Mouse (Mus musculus) CH12.LX (cell line): Measurements from ENCODE around the gene Rab3ip. TPM values are rescaled to one million over a fixed set of nuclear protein-coding genes. Genes with fewer than 3 reads are reported as not detected.
A peak's percentile ranks its signal among the peaks of the same experiment; 100 is the strongest.

Experiments used
- DNase-seq: peaks from one replicate; pipeline ENCODE4 v3.0.0-alpha.2; 2013; ENCODE audit errors: extremely low read depth
- H3K27ac ChIP-seq: 2 replicates; pipeline ENCODE4 v1.5.1; 2012; ENCODE audit warnings: low read depth, mild to moderate bottlenecking, control low read depth, moderate library complexity; ENCODE audit not compliant: insufficient read depth
- H3K27me3 ChIP-seq: replicated peaks from 2 replicates; pipeline ENCODE3; 2012; ENCODE audit warnings: inconsistent platforms
- H3K36me3 ChIP-seq, 2 experiments: replicated peaks in 1 of 2; 2 replicates each; pipeline versions ENCODE3 to v1.6.1; 2012; ENCODE audit warnings: inconsistent platforms in 1 of 2, low read length in 1 of 2, mild to moderate bottlenecking in 1 of 2, mixed read lengths in 1 of 2, moderate library complexity in 1 of 2; ENCODE audit not compliant: control insufficient read depth in 1 of 2, insufficient read depth in 1 of 2
- H3K4me1 ChIP-seq, 2 experiments: 2 replicates each; pipeline ENCODE4 v1.6.1; 2012; ENCODE audit warnings: inconsistent platforms in 1 of 2, moderate library complexity in 1 of 2; ENCODE audit not compliant: insufficient read depth in 2 of 2, control insufficient read depth in 1 of 2
- H3K4me2 ChIP-seq: 2 replicates; pipeline ENCODE4 v1.6.1; 2012; ENCODE audit warnings: low read depth, mild to moderate bottlenecking, control low read depth; ENCODE audit not compliant: poor library complexity, insufficient read depth, severe bottlenecking
- H3K4me3 ChIP-seq, 3 experiments: fragments of 150-350 bp in 1 of 3; sonication (generic) in 1 of 3; replicated peaks in 1 of 3; 2 replicates each; pipeline versions ENCODE3 to v1.5.1; 2011 to 2012; ENCODE audit warnings: low read depth in 2 of 3, low read length in 2 of 3, mild to moderate bottlenecking in 2 of 3, moderate library complexity in 2 of 3, control low read depth in 1 of 3, improper control_type of control experiment in 1 of 3, inconsistent platforms in 1 of 3, mixed read lengths in 1 of 3; ENCODE audit not compliant: poor library complexity in 1 of 3
- H3K79me2 ChIP-seq: replicated peaks from 2 replicates; pipeline ENCODE4 v1.6.1; 2012; ENCODE audit warnings: mild to moderate bottlenecking, moderate library complexity; ENCODE audit not compliant: control insufficient read depth, poor library complexity, insufficient read depth, severe bottlenecking; ENCODE audit errors: extremely low read depth
- H3K9ac ChIP-seq: 2 replicates; pipeline ENCODE4 v1.6.1; 2012; ENCODE audit warnings: low read depth, mild to moderate bottlenecking, control low read depth, moderate library complexity; ENCODE audit not compliant: insufficient read depth
- H3K9me3 ChIP-seq: replicated peaks from 2 replicates; pipeline ENCODE3; 2012; ENCODE audit warnings: low read length, inconsistent platforms, mixed read lengths
- BHLHE40 ChIP-seq: IDR thresholded peaks from 2 replicates; pipeline ENCODE4 v1.6.1; 2011; ENCODE audit warnings: mild to moderate bottlenecking, low read depth, low read length, improper control_type of control experiment
- CHD1 ChIP-seq: IDR thresholded peaks from 2 replicates; pipeline ENCODE4 v1.6.1; 2012; ENCODE audit warnings: low read depth, low read length, improper control_type of control experiment, inconsistent platforms
- CTCF ChIP-seq, 2 experiments: IDR thresholded peaks in 1 of 2; conservative IDR thresholded peaks in 1 of 2; 2 replicates each; pipeline ENCODE4 v1.5.1; 2011 to 2012; ENCODE audit warnings: low read depth in 2 of 2, low read length in 2 of 2, improper control_type of control experiment in 1 of 2, inconsistent platforms in 1 of 2, mild to moderate bottlenecking in 1 of 2, moderate library complexity in 1 of 2
- EP300 ChIP-seq: IDR thresholded peaks from 2 replicates; pipeline ENCODE4 v1.6.1; 2011; ENCODE audit warnings: low read length, improper control_type of control experiment
- GABPA ChIP-seq: IDR thresholded peaks from 2 replicates; pipeline ENCODE4 v1.6.1; 2012; ENCODE audit warnings: low read depth, low read length, improper control_type of control experiment, inconsistent platforms; ENCODE audit not compliant: insufficient replicate concordance
- KAT2A ChIP-seq: IDR thresholded peaks from 2 replicates; pipeline ENCODE4 v1.6.1; 2012; ENCODE audit warnings: low read length, improper control_type of control experiment, inconsistent platforms; ENCODE audit not compliant: insufficient replicate concordance
- MAZ ChIP-seq: IDR thresholded peaks from 2 replicates; pipeline ENCODE4 v1.6.1; 2012; ENCODE audit warnings: low read depth, mild to moderate bottlenecking, inconsistent platforms, low read length, improper control_type of control experiment, moderate library complexity
- MEF2A ChIP-seq: IDR thresholded peaks from 2 replicates; pipeline ENCODE4 v1.6.1; 2014; ENCODE audit warnings: low read depth, mild to moderate bottlenecking, inconsistent platforms, low read length, improper control_type of control experiment, borderline replicate concordance
- MYC ChIP-seq: IDR thresholded peaks from 2 replicates; pipeline ENCODE4 v1.6.1; 2011; ENCODE audit warnings: low read depth, mild to moderate bottlenecking, improper control_type of control experiment, low read length
- POLR2A ChIP-seq: IDR thresholded peaks from 2 replicates; pipeline ENCODE4 v1.6.1; 2011; ENCODE audit warnings: low read depth, mild to moderate bottlenecking, improper control_type of control experiment, low read length
- POLR2AphosphoS2 ChIP-seq: IDR thresholded peaks from 2 replicates; pipeline ENCODE4 v1.6.1; 2011; ENCODE audit warnings: low read depth, low read length, improper control_type of control experiment
- RAD21 ChIP-seq: IDR thresholded peaks from 2 replicates; pipeline ENCODE4 v1.6.1; 2011; ENCODE audit warnings: low read depth, mild to moderate bottlenecking, low read length, improper control_type of control experiment, moderate library complexity
- SIN3A ChIP-seq: IDR thresholded peaks from 2 replicates; pipeline ENCODE4 v1.6.1; 2012; ENCODE audit warnings: low read length, improper control_type of control experiment, inconsistent platforms
- TBP ChIP-seq: conservative IDR thresholded peaks from 2 replicates; pipeline ENCODE4 v1.6.1; 2011; ENCODE audit warnings: low read depth, low read length, improper control_type of control experiment
- TCF12 ChIP-seq: IDR thresholded peaks from 2 replicates; pipeline ENCODE4 v1.6.1; 2014; ENCODE audit warnings: low read depth, mild to moderate bottlenecking, inconsistent platforms, low read length, improper control_type of control experiment
- USF1 ChIP-seq: IDR thresholded peaks from 2 replicates; pipeline ENCODE4 v1.6.1; 2014; ENCODE audit warnings: low read depth, mild to moderate bottlenecking, inconsistent platforms, low read length, improper control_type of control experiment
- ZKSCAN1 ChIP-seq: IDR thresholded peaks from 2 replicates; pipeline ENCODE4 v1.6.1; 2012; ENCODE audit warnings: low read depth, inconsistent platforms, low read length, improper control_type of control experiment, borderline replicate concordance
- ZNF384 ChIP-seq: IDR thresholded peaks from 2 replicates; pipeline ENCODE4 v1.6.1; 2012; ENCODE audit warnings: low read depth, low read length, improper control_type of control experiment, inconsistent platforms
- dilution Hi-C: fragments of 300-500 bp; cut with MboI; formaldehyde crosslinking; loops from 2 replicates; pipeline ENCODE4 v1.14.3; 2020; ENCODE audit warnings: low sequenced_read_pairs; ENCODE audit not compliant: extremely low pct_unique_long_range_greater_than_20kb, extremely low pct_ligation_motif_present
- in situ Hi-C: fragments of 300-500 bp; cut with MboI; formaldehyde crosslinking; loops from 3 replicates; pipeline ENCODE4 v1.14.3; 2019; ENCODE audit warnings: low sequenced_read_pairs, low pct_ligation_motif_present, low pct_unique_long_range_greater_than_20kb, mixed read lengths
- polyA plus RNA-seq: library from polyadenylated mRNA; unstranded; fragments of >175 nt; gene quantifications from 2 replicates; pipeline ENCODE4 v1.2.1, GENCODE M21; 2012; ENCODE audit warnings: low read depth; ENCODE audit not compliant: insufficient read length
- total RNA-seq, 2 experiments: library from RNA; depleted of rRNA; stranded (reverse); fragments of 300-350 nt in 1 of 2; fragments of >200 nt in 1 of 2; gene quantifications; 2 replicates each; pipeline ENCODE4 v1.2.3; 2012 to 2014

Gene Rab3ip
- total and polyA plus RNA-seq, 3 experiments: 9.3 to 18.3 (median 10.3) TPM

DNA sequence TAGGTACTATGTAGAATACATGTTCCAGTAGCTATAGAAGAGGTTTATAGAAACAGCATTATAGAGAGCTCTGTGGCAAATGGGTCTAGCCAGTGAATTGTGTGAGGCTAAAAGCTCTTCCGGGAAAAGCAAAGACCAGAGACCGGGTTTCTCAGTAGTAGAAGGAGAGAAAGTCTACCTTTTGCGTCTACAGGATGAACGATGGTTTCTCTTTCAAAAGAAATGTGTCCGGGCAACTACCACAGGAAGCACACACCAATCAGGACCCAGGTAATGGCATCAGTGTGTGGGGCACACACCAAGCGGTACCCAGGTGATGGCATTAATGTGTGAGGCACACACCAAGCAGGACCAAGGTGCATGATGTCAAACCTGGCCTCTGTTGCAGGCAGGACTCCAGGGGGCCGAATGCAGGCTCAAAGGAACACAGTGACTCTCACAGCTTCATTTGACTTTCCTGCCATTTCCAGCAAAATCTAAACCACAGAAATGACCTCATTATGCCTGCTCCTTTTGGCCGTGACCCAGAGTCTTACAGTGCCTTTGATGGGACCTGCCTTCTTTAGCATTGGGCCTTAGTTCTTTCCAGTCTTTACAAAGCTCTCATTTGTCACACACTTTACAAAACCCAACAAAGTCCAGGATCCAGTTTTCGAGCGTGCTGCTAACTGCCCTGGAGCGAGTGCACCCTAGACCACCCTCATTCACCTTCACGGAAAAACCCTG, 55.3 kb downstream of the Rab3ip start:
- TF ChIP-seq ZKSCAN1 (no peak), KAT2A (no peak), CHD1 (no peak), BHLHE40 (no peak), USF1 (no peak), SIN3A (no peak), MAZ (no peak), ZNF384 (no peak)
- TF ChIP-seq, all 38 proteins: peak for 0
- in situ Hi-C loops: no loop called here
- no peak for DNase-seq

GRCm38 (mm10) chr10:116894540-116894939, 56.0 kb downstream of the Rab3ip start:
- dilution Hi-C loops: no loop called here
- H3K27me3 ChIP-seq: no peaks in the 10 kb centered on the region
- no peaks in the 10 kb centered on the region for H3K36me3 ChIP-seq
- H3K9ac ChIP-seq: no peak overlapping the region
- peak overlapping the region; percentile 35; the same call in 1 of the 2 replicates for H3K4me2 ChIP-seq
- no peaks in the 10 kb centered on the region for H3K79me2 ChIP-seq
- H3K27ac ChIP-seq: no peak overlapping the region
- no peaks in the 10 kb centered on the region; a peak in 1 of 4 replicates for H3K4me1 ChIP-seq
- no peaks in the 10 kb centered on the region for H3K9me3 ChIP-seq
- TF ChIP-seq POLR2AphosphoS2 (no peak), ZKSCAN1 (no peak), SIN3A (no peak), MEF2A (no peak), USF1 (no peak), MYC (no peak), GABPA (no peak), MAZ (no peak), CTCF (conservative IDR thresholded peaks at IDR 0.05 in 1 of 2, IDR thresholded peaks at IDR 0.05 in 1 of 2; ENCODE audit: low read depth in 2 of 2, low read length in 2 of 2) (no peak), POLR2A (no peak), TBP (no peak), EP300 (no peak), RAD21 (no peak), TCF12 (no peak)
- no peak for DNase-seq
- in situ Hi-C loops: no loop called here
- H3K4me3 ChIP-seq: no peak overlapping the region

More for the DNA sequence above, 55.3 kb downstream of the Rab3ip start:
- Histone ChIP-seq H3K9ac (no peak overlapping the region), H3K36me3 (no peaks in the 10 kb centered on the region), H3K4me1 (no peaks in the 10 kb centered on the region; a peak in 1 of 4 replicates), H3K4me3 (no peak overlapping the region), H3K9me3 (no peaks in the 10 kb centered on the region), H3K27ac (no peak overlapping the region), H3K4me2 (peak overlapping the region; percentile 35; the same call in 1 of the 2 replicates), H3K27me3 (no peaks in the 10 kb centered on the region), H3K79me2 (no peaks in the 10 kb centered on the region)
- dilution Hi-C loops: no loop called here
